Mouse (Mus musculus): ENCODE data around the gene Mdn1.

Gene Mdn1

GRCm38 (mm10) chr4:32789020-32789419 is 132.1 kb downstream of the Mdn1 start:
- DNase-seq, result no peak

- DNase-seq, result no peak
These were observed 142.1 kb downstream of the Mdn1 start for GRCm38 (mm10) chr4:32798976-32799375.

- DNase-seq, result peak; percentile 86 to 90
These were observed 143.2 kb downstream of the Mdn1 start, which contains the start of gene Lyrm2 for GRCm38 (mm10) chr4:32799966-32800576. TSS of gene Lyrm2 (plus strand) at chr4:32800253.

- DNase-seq, result peak in 1 of 2 experiments; percentile 11
These were observed 143.8 kb downstream of the Mdn1 start for GRCm38 (mm10) chr4:32800577-32801170.

GRCm38 (mm10) chr4:32817478-32817877 is 160.6 kb downstream of the Mdn1 start:
- no peak for DNase-seq

GRCm38 (mm10) chr4:32820676-32821075 is 163.8 kb downstream of the Mdn1 start:
- DNase-seq, result no peak

GRCm38 (mm10) chr4:32824254-32824653 is 167.3 kb downstream of the Mdn1 start:
- no peak for DNase-seq

All from cerebellum, postnatal 14 days (tissue).